Mouse (Mus musculus) embryonic stem cell, embryonic (primary cell): ENCODE results near the gene Ckap2.

Experiments used
- CTCF ChIA-PET, 4 experiments: fragments of 300-600 bp in 2 of 4; fragments of 350-600 bp in 2 of 4; sonication (Branson Sonifier 250); formaldehyde crosslinking; loops; one replicate each; lab custom pipeline; 2022; ENCODE audit warnings: inconsistent platforms in 2 of 4; lab: Charles Lee
- POLR2A ChIA-PET, 4 experiments: fragments of 300-600 bp in 2 of 4; fragments of 350-600 bp in 2 of 4; sonication (Branson Sonifier 250); formaldehyde crosslinking; loops; one replicate each; lab custom pipeline; 2022; ENCODE audit warnings: antibody characterized with exemption in 4 of 4, inconsistent platforms in 1 of 4; lab: Charles Lee

Gene Ckap2

DNA sequence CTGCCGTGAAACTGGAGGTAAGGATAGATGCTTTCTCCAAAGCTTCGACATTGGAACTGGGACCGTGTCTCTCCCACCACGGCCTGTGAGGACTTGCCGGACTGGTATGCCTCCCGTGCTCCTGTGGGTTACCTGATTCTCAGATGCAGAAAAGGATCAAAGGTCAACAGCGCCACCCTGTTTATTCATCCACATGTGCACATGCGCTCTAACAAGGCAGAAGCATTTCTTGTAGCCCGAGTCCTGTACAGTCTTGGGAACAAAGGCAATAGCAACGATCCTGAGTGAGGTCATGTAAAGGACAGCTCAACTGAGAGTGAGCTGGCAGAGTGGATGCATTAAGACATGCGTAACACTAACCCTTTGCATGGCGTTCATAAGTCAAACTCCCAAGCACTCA is 53.6 kb downstream of the Ckap2 start:
- POLR2A ChIA-PET = interaction anchor here in 2 of 4 experiments (1.1 to 1.2 kb wide), 2 partner anchors 12 to 16 kb away, joined by 3 to 4 read pairs; no protein-coding TSS in a partner anchor
- CTCF ChIA-PET = no interaction called here

DNA sequence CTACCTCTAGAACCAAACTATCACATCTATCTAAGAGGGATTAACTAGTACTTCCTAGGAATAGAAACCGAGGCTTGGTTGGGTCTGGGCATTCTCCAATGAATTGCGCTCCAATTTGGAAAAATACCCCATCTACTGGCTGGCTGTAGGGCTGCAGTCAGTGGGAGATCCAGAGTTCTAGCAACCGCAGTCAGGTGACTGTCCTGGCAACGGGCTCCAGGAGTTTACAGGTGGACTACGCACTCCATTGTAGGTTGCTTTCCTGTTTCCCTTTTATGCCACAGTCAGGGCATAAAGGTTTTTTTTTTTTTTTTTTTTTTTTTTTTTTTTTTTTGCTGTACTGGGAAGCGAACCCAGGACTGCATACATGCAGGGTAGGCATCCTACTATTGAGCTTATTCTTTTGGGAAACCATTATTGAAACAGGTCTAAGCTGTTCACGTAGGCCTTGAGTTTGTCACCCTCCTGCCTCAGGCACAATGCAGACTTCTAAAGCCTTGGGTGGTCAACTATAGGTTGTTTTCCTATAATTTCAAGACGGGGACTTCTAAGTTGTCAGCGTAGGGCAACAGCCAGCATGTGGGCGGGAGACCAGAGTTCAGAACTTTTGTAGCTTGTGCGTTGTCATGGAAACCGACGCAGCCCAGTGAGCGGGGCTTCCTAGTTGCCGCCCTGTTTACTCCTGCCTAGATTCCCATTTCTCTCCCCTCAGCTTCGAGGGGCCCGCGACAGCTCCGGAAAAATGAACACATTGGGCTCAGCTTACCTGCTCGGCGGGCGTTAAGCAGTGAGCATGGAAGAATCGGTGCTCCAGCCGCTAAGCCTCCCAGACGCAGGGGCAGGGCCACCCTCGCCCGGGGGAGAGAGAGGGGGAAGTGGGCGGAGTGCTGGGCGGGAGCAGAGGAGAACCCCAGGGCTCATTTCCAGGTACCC is 61.1 kb downstream of the Ckap2 start, which contains the start of gene Nek5:
Gene Nek5, minus strand, starts transcription at position 834 of the 933 bp plus-strand sequence.
- ChIA-PET CTCF (interaction anchor here in 3 of 4 experiments (0.6 to 1.6 kb wide), 19 partner anchors 12 to 1125 kb away, joined by 3 to 11 read pairs (median 3); partner anchors contain the start of genes Vps36 (in 2 of the 3), Alg11 (in 1 of the 3), Ckap2 (in 1 of the 3) and Nek3 (in 1 of the 3)), POLR2A (interaction anchor here (0.5 to 2.0 kb wide), 15 partner anchors 11 to 360 kb away, joined by 3 to 8 read pairs (median 4); partner anchors contain the start of genes Ckap2 (in 2 of the 4), Nek3 (in 2 of the 4), Alg11 (in 1 of the 4) and Atp7b (in 1 of the 4))
